Mouse (Mus musculus) lung, adult 2 months (tissue): ENCODE results near the gene Odf4. TPM values are rescaled to one million over a fixed set of nuclear protein-coding genes. Genes with fewer than 3 reads are reported as not detected.

Experiments used
- DNase-seq: peaks from one replicate; pipeline ENCODE4 v3.0.0; 2022
- H3K4me1 ChIP-seq: fragments of 200-500 bp; 2 replicates; pipeline ENCODE4 v1.6.1; 2011; ENCODE audit warnings: low read length; ENCODE audit not compliant: control insufficient read depth, insufficient read depth
- H3K4me3 ChIP-seq: fragments of 200-500 bp; replicated peaks from 2 replicates; pipeline ENCODE3; 2011; ENCODE audit warnings: low read depth, mild to moderate bottlenecking, control low read depth, low read length; ENCODE audit errors: extremely low read depth
- CTCF ChIP-seq: fragments of 200-500 bp; IDR thresholded peaks from 2 replicates; pipeline ENCODE4 v1.5.1; 2011; ENCODE audit warnings: mild to moderate bottlenecking, low read length, control low read depth; ENCODE audit not compliant: insufficient read depth
- POLR2A ChIP-seq: fragments of 200-500 bp; IDR thresholded peaks from 2 replicates; pipeline ENCODE4 v1.6.1; 2011; ENCODE audit warnings: low read depth, mild to moderate bottlenecking, control low read depth, low read length, borderline replicate concordance; ENCODE audit errors: extremely low read depth
- WGBS: fragments of 180-500 bp; shearing (Covaris S2); methylation state at CpG from one replicate; pipeline ENCODE4 v1.1.7; 2018; 5-methylcytosine and 5-hydroxymethylcytosine counted together
- polyA plus RNA-seq: library from polyadenylated mRNA; depleted of rRNA; stranded (reverse); fragments of >200 nt; gene quantifications from 2 replicates; pipeline ENCODE4 v1.2.3, GENCODE M21; 2012; rRNA removed

The Odf4 gene
- polyA plus RNA-seq, 1 experiment = 0.25 TPM

DNA sequence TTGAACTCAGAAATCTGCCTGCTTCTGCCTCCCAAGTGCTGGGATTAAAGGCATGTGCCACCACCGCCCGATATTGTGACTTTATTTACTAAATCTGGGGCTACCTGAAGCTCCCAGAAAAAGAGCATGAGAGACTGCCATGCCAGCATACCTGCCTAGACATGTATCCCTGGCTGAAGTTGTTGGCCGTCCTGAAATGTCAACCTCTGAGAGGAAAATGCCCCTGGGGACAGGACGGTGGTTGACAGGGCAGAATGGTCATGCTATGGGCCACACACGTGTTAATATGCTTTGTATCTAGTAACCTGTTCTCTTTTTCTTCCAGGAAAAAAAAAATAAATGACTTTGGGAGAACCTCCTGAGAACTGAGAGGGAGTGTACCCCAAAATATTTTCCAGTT, 40.8 kb downstream of the Odf4 start:
- Histone ChIP-seq H3K4me3 (no peak overlapping the region), H3K4me1 (no peaks in the 10 kb centered on the region)
- no peak for DNase-seq
- WGBS = 82% methylated on average over 5 of the region's 5 CpGs
- TF ChIP-seq POLR2A = no peak
- no peak for TF ChIP-seq CTCF

GRCm38 (mm10) chr11:68884368-68884767, 42.5 kb downstream of the Odf4 start:
- no peak for DNase-seq
- no peaks in the 10 kb centered on the region for H3K4me1 ChIP-seq
- WGBS = 68% methylated on average over 5 of the region's 5 CpGs
- no peak overlapping the region for H3K4me3 ChIP-seq
- TF ChIP-seq CTCF (no peak), POLR2A (no peak)

- 80% methylated on average over 2 of the region's 2 CpGs for WGBS
- no peak overlapping the region for H3K4me3 ChIP-seq
- DNase-seq = no peak
- H3K4me1 ChIP-seq = no peaks in the 10 kb centered on the region
- TF ChIP-seq CTCF (no peak), POLR2A (no peak)
Observed at GRCm38 (mm10) chr11:68883843-68884242, 43.0 kb downstream of the Odf4 start.

DNA sequence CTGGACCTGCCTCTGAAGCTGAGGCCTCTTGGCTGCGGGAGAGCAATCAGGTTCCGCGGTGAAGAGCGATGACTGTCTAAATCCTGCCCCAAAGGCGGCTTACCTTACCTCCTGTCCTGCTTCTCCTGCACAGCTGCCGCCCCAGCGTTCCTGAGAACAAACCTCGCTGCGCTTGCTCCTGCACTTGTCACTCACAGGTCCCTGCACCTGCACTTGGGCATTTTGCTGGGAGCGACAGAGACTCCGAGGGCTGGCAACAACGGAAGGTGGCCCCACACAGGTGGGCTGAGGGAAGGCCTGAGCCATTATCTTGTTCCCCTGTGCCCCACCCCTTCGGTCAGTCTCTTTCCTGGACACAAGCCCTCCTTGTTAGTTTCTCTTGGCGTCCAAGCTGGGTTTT, 44.8 kb downstream of the Odf4 start:
- TF ChIP-seq POLR2A (no peak), CTCF (no peak)
- DNase-seq = no peak
- no peaks in the 10 kb centered on the region for H3K4me1 ChIP-seq
- WGBS = 35% methylated on average over 14 of the region's 14 CpGs
- H3K4me3 ChIP-seq = no peak overlapping the region

DNA sequence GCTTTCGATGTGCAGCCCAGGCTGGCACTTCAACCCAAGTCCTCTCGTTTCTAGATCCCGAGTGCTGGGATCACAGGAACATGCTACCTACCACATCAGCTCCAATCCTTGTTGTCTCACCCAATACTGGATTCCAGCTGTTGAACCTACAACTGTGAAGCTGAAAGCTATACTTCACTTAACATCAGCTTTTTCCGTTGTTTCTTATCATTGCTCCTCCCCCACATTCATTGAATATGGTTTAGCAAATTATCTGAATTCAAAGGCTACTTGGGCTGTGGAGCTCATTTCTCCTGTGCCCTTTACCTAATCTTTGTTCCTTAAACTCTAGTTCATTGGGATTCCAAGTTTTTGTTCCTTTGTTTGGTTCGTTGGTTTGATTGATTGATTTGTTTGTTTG, 48.1 kb downstream of the Odf4 start:
- WGBS = 79% methylated on average over 5 of the region's 5 CpGs

DNA sequence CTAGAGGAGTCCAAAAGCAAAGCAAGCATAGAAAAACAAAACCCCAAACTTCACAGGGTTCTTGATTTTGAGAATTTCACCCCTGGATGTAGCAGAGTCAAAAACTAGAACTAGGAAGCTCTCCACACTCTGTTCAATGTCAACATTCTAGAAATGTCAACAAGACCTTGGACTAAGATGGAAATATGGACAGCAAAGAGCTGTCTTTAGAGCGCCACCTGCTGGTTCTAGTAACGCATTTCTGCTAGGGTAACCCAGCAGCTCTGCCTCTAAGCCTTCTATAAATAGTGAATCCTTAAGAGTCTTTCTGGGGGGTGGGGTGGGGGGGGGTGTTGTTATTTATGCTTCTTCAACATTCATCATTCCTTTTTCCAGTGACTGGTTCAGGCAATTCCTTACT, 52.0 kb downstream of the Odf4 start:
- WGBS = 0% methylated on average over 2 of the region's 2 CpGs
- Histone ChIP-seq H3K4me1 (peaks cover 16% of the 10 kb centered on the region), H3K4me3 (no peak overlapping the region)
- DNase-seq = peak; percentile 51
- TF ChIP-seq POLR2A = no peak
- peak; percentile 46; the same call in 1 of the 2 replicates for TF ChIP-seq CTCF

More for the DNA sequence above, 48.1 kb downstream of the Odf4 start:
- no peak for TF ChIP-seq POLR2A
- TF ChIP-seq CTCF = no peak
- Histone ChIP-seq H3K4me3 (no peak overlapping the region), H3K4me1 (peaks cover 2% of the 10 kb centered on the region; the same call in 1 of the 2 replicates)
- DNase-seq = no peak

Other genes starting within 250 kb of the Odf4 start
- 103 and 123 TPM in 2 replicates for gene Myh10, start 235.5 kb downstream of the Odf4 start, polyA plus RNA-seq
- gene Ndel1, start 55.2 kb downstream of the Odf4 start, polyA plus RNA-seq = 74.3 and 75.3 TPM in 2 replicates
- 0.14 and 1.4 TPM in 2 replicates for gene Rnf222, start 38.5 kb downstream of the Odf4 start, polyA plus RNA-seq
- gene Rpl26, start 25.5 kb downstream of the Odf4 start, polyA plus RNA-seq = 469 and 674 TPM in 2 replicates
- 359 and 419 TPM in 2 replicates for gene Arhgef15, start 30.4 kb upstream of the Odf4 start, polyA plus RNA-seq
- 34.0 and 40.4 TPM in 2 replicates for gene Slc25a35, start 41.0 kb upstream of the Odf4 start, polyA plus RNA-seq
- gene Rangrf, start 48.1 kb upstream of the Odf4 start, polyA plus RNA-seq = 11.6 and 15.4 TPM in 2 replicates
- gene Pfas, start 81.4 kb upstream of the Odf4 start, polyA plus RNA-seq = 10.0 and 11.3 TPM in 2 replicates
- 23.7 and 30.1 TPM in 2 replicates for gene Ctc1, start 88.8 kb upstream of the Odf4 start, polyA plus RNA-seq
- gene Aurkb, start 118.6 kb upstream of the Odf4 start, polyA plus RNA-seq = 3.2 and 6.8 TPM in 2 replicates
- gene Borcs6, start 132.6 kb upstream of the Odf4 start, polyA plus RNA-seq = 21.0 and 22.8 TPM in 2 replicates
- 69.8 and 75.7 TPM in 2 replicates for gene Tmem107, start 143.7 kb upstream of the Odf4 start, polyA plus RNA-seq
- gene Vamp2, start 161.4 kb upstream of the Odf4 start, polyA plus RNA-seq = 120 and 129 TPM in 2 replicates
- 36.8 and 78.5 TPM in 2 replicates for gene Per1, start 168.1 kb upstream of the Odf4 start, polyA plus RNA-seq
- gene Hes7, start 193.3 kb upstream of the Odf4 start, polyA plus RNA-seq = 0.25 and 0.95 TPM in 2 replicates
- gene 9130213A22Rik, start 195.5 kb upstream of the Odf4 start, polyA plus RNA-seq = 1.1 and 1.2 TPM in 2 replicates
- 2.6 and 23.9 TPM in 2 replicates for gene Aloxe3, start 198.8 kb upstream of the Odf4 start, polyA plus RNA-seq
- 43.9 TPM in 1 of 2 replicates, not detected in the other for gene Alox12b, start 229.9 kb upstream of the Odf4 start, polyA plus RNA-seq